7 mouse cellular contexts compared by ENCODE assay signal in genomic region chr19:57411375-57412196, GRCm38 (mm10). TPM values are rescaled to one million over a fixed set of nuclear protein-coding genes. Genes with fewer than 3 reads are reported as not detected.
DNase-seq lines count a peak whose midpoint lies in the region; ATAC-seq and TF ChIP-seq lines count a peak whose summit lies in the region.

No protein-coding gene starts in this region.

- no peak for TF ChIP-seq POLR2A in spleen, adult 2 months (IDR thresholded peaks at IDR 0.05; ENCODE audit: low read depth, low read length)

- peaks cover 19% of the 10 kb centered on the region for H3K4me1 ChIP-seq in embryonic facial prominence, embryonic 14.5 days (ENCODE audit: control insufficient read depth, insufficient read depth, low read length)
- peaks cover 20% of the 10 kb centered on the region for H3K4me1 ChIP-seq in heart, embryonic 13.5 days
- H3K4me1 ChIP-seq in kidney, embryonic 14.5 days (ENCODE audit: control insufficient read depth, insufficient read depth, low read length) = peaks cover 21% of the 10 kb centered on the region
- H3K4me1 ChIP-seq in limb, embryonic 15.5 days = peaks cover 17% of the 10 kb centered on the region
- peaks cover 10% of the 10 kb centered on the region for H3K4me1 ChIP-seq in midbrain, embryonic 15.5 days
- H3K4me1 ChIP-seq in spleen, adult 2 months (ENCODE audit: control insufficient read depth, insufficient read depth, insufficient read length) = peaks cover 11% of the 10 kb centered on the region

- H3K9ac ChIP-seq in embryonic facial prominence, embryonic 14.5 days (ENCODE audit: low read depth, low read length) = peak overlapping the region; percentile 51
- peak overlapping the region; percentile 59 for H3K9ac ChIP-seq in heart, embryonic 13.5 days
- H3K9ac ChIP-seq in kidney, embryonic 14.5 days (ENCODE audit: low read depth, low read length) = peak overlapping the region; percentile 44; the same call in 1 of the 2 replicates
- H3K9ac ChIP-seq in limb, embryonic 15.5 days = no peak overlapping the region
- H3K9ac ChIP-seq in midbrain, embryonic 15.5 days = no peak overlapping the region

- H3K9me3 ChIP-seq in embryonic facial prominence, embryonic 14.5 days (ENCODE audit: control insufficient read depth, low read length) = no peaks in the 10 kb centered on the region
- no peaks in the 10 kb centered on the region for H3K9me3 ChIP-seq in heart, embryonic 13.5 days
- H3K9me3 ChIP-seq in kidney, embryonic 14.5 days (ENCODE audit: control insufficient read depth, low read length) = no peaks in the 10 kb centered on the region
- H3K9me3 ChIP-seq in limb, embryonic 15.5 days = no peaks in the 10 kb centered on the region
- no peaks in the 10 kb centered on the region for H3K9me3 ChIP-seq in midbrain, embryonic 15.5 days

- H3K4me3 ChIP-seq in embryonic facial prominence, embryonic 14.5 days (ENCODE audit: low read depth, low read length) = peak overlapping the region; percentile 14; the same call in 1 of the 2 replicates
- H3K4me3 ChIP-seq in heart, embryonic 13.5 days = peak overlapping the region; percentile 34
- H3K4me3 ChIP-seq in kidney, embryonic 14.5 days (ENCODE audit: low read length) = peak overlapping the region; percentile 14; the same call in 1 of the 2 replicates
- H3K4me3 ChIP-seq in limb, embryonic 15.5 days = peak overlapping the region; percentile 16
- no peak overlapping the region for H3K4me3 ChIP-seq in midbrain, embryonic 15.5 days
- H3K4me3 ChIP-seq in spleen, adult 2 months (ENCODE audit: extremely low read depth, insufficient read depth, insufficient read length) = peak overlapping the region; percentile 39

- H3K4me2 ChIP-seq in embryonic facial prominence, embryonic 14.5 days (ENCODE audit: low read depth, low read length) = peak overlapping the region; percentile 53
- peak overlapping the region; percentile 65 for H3K4me2 ChIP-seq in heart, embryonic 13.5 days
- H3K4me2 ChIP-seq in kidney, embryonic 14.5 days (replicated peaks; ENCODE audit: low read depth, low read length) = peak overlapping the region; percentile 46
- H3K4me2 ChIP-seq in limb, embryonic 15.5 days = peak overlapping the region; percentile 42
- H3K4me2 ChIP-seq in midbrain, embryonic 15.5 days = peak overlapping the region; percentile 19

- H3K27me3 ChIP-seq in embryonic facial prominence, embryonic 14.5 days (replicated peaks; ENCODE audit: control insufficient read depth, insufficient read depth, low read length) = no peaks in the 10 kb centered on the region
- H3K27me3 ChIP-seq in heart, embryonic 13.5 days (replicated peaks) = peaks cover 9% of the 10 kb centered on the region; the same call in 1 of the 2 replicates
- no peaks in the 10 kb centered on the region for H3K27me3 ChIP-seq in kidney, embryonic 14.5 days (ENCODE audit: control insufficient read depth, insufficient read depth, low read length)
- no peaks in the 10 kb centered on the region for H3K27me3 ChIP-seq in limb, embryonic 15.5 days
- no peaks in the 10 kb centered on the region for H3K27me3 ChIP-seq in midbrain, embryonic 15.5 days (replicated peaks)
- H3K27me3 ChIP-seq in spleen, adult 2 months (ENCODE audit: control insufficient read depth, insufficient read depth, low read length) = no peaks in the 10 kb centered on the region

- peak overlapping the region; percentile 76 for H3K27ac ChIP-seq in embryonic facial prominence, embryonic 14.5 days (replicated peaks; ENCODE audit: low read depth, low read length)
- peak overlapping the region; percentile 54; the same call in 1 of the 2 replicates for H3K27ac ChIP-seq in heart, embryonic 13.5 days (replicated peaks)
- H3K27ac ChIP-seq in kidney, embryonic 14.5 days (ENCODE audit: low read depth, low read length) = peak overlapping the region; percentile 91
- peak overlapping the region; percentile 71 for H3K27ac ChIP-seq in limb, embryonic 15.5 days
- H3K27ac ChIP-seq in midbrain, embryonic 15.5 days = peak overlapping the region; percentile 28; the same call in 1 of the 2 replicates
- H3K27ac ChIP-seq in spleen, adult 2 months (ENCODE audit: insufficient read depth, low read length) = peak overlapping the region; percentile 52; the same call in 1 of the 2 replicates

- WGBS in embryonic facial prominence, embryonic 14.5 days = 22% methylated on average over 29 of the region's 29 CpGs
- WGBS in heart, embryonic 13.5 days = 28% methylated on average over 29 of the region's 29 CpGs
- WGBS in kidney, embryonic 14.5 days = 6% methylated on average over 29 of the region's 29 CpGs
- WGBS in limb, embryonic 15.5 days = 16% methylated on average over 29 of the region's 29 CpGs
- 39% methylated on average over 29 of the region's 29 CpGs for WGBS in midbrain, embryonic 15.5 days
- 8% methylated on average over 29 of the region's 29 CpGs for WGBS in spleen, adult 2 months

- no peak for TF ChIP-seq CTCF in spleen, adult 2 months (IDR thresholded peaks at IDR 0.05; ENCODE audit: extremely low read depth, insufficient read depth, insufficient read length, insufficient replicate concordance)

- H3K36me3 ChIP-seq in embryonic facial prominence, embryonic 14.5 days (ENCODE audit: control insufficient read depth, insufficient read depth, low read length) = no peaks in the 10 kb centered on the region
- no peaks in the 10 kb centered on the region for H3K36me3 ChIP-seq in heart, embryonic 13.5 days
- H3K36me3 ChIP-seq in kidney, embryonic 14.5 days (ENCODE audit: control insufficient read depth, insufficient read depth, low read length) = no peaks in the 10 kb centered on the region
- no peaks in the 10 kb centered on the region for H3K36me3 ChIP-seq in limb, embryonic 15.5 days
- no peaks in the 10 kb centered on the region for H3K36me3 ChIP-seq in midbrain, embryonic 15.5 days (replicated peaks)
- H3K36me3 ChIP-seq in spleen, adult 2 months (ENCODE audit: control insufficient read depth, insufficient read depth, low read length) = no peaks in the 10 kb centered on the region

- DNase-seq in brain, adult 2 months (ENCODE audit: low read depth, low spot score) = peak; percentile 87
- DNase-seq in embryonic facial prominence, embryonic 14.5 days (ENCODE audit: low spot score) = peak; percentile 87
- peak; percentile 18 to 39 for DNase-seq in spleen, adult 2 months (ENCODE audit: low read depth in 1 of 2, low spot score in 2 of 2)

- ATAC-seq in embryonic facial prominence, embryonic 14.5 days (ENCODE audit: low read depth) = peak; percentile 83
- no peak; the same call in 1 of the 2 replicates for ATAC-seq in heart, embryonic 13.5 days (ENCODE audit: extremely low read depth, insufficient number of reproducible peaks, low FRiP score, low TSS enrichment)
- peak; percentile 90 for ATAC-seq in kidney, embryonic 14.5 days (ENCODE audit: low FRiP score, low TSS enrichment)
- ATAC-seq in limb, embryonic 15.5 days (ENCODE audit: insufficient number of reproducible peaks, low FRiP score, low TSS enrichment, low read depth) = no peak
- peak; percentile 37; the same call in 1 of the 2 replicates for ATAC-seq in midbrain, embryonic 15.5 days (replicated peaks)

RNA-seq across cellular contexts. Expression of gene Trub1, which starts 41.1 kb away (rescaled TPM):
- polyA plus RNA-seq in embryonic facial prominence, embryonic 14.5 days (2014; fragmentation: Nextera tagmentation; extraction: Ambion mirVana) = 19.8 and 22.6 TPM in 2 replicates
- 11.0 and 12.4 TPM in 2 replicates for polyA plus RNA-seq in heart, embryonic 13.5 days (2015; fragmentation: Nextera tagmentation; extraction: Ambion mirVana)
- polyA plus RNA-seq in kidney, embryonic 14.5 days (2014; fragmentation: Nextera tagmentation; extraction: Ambion mirVana) = 23.4 and 33.9 TPM in 2 replicates
- polyA plus RNA-seq in limb, embryonic 15.5 days (2015; fragmentation: Nextera tagmentation; extraction: Ambion mirVana) = 24.0 and 24.7 TPM in 2 replicates
- polyA plus RNA-seq in midbrain, embryonic 15.5 days (2015; fragmentation: Nextera tagmentation; extraction: Ambion mirVana) = 15.9 and 16.7 TPM in 2 replicates
- 2.3 and 2.7 TPM in 2 replicates for polyA plus RNA-seq in spleen, adult 2 months (2012; rRNA removed)

RNA-seq across cellular contexts. Expression of gene Fam160b1, which starts 51.1 kb away (rescaled TPM):
- polyA plus RNA-seq in embryonic facial prominence, embryonic 14.5 days (2014; fragmentation: Nextera tagmentation; extraction: Ambion mirVana) = 18.4 and 20.0 TPM in 2 replicates
- 9.9 and 10.3 TPM in 2 replicates for polyA plus RNA-seq in heart, embryonic 13.5 days (2015; fragmentation: Nextera tagmentation; extraction: Ambion mirVana)
- 13.5 and 18.1 TPM in 2 replicates for polyA plus RNA-seq in kidney, embryonic 14.5 days (2014; fragmentation: Nextera tagmentation; extraction: Ambion mirVana)
- polyA plus RNA-seq in limb, embryonic 15.5 days (2015; fragmentation: Nextera tagmentation; extraction: Ambion mirVana) = 13.3 and 17.4 TPM in 2 replicates
- polyA plus RNA-seq in midbrain, embryonic 15.5 days (2015; fragmentation: Nextera tagmentation; extraction: Ambion mirVana) = 12.9 and 14.1 TPM in 2 replicates
- 7.9 and 8.8 TPM in 2 replicates for polyA plus RNA-seq in spleen, adult 2 months (2012; rRNA removed)

Comparison
In these comparisons a context has a peak if more than half of its experiments do, and no peak if none do; other contexts are left out.
1. DNase-seq: peak in every context shown above with its lines; median percentile 87 in brain, adult 2 months; 87 in embryonic facial prominence, embryonic 14.5 days; 28 in spleen, adult 2 months.
2. ATAC-seq: peak in embryonic facial prominence, embryonic 14.5 days (single experiment), kidney, embryonic 14.5 days (single experiment) and midbrain, embryonic 15.5 days (single experiment); none in heart, embryonic 13.5 days (single experiment) and limb, embryonic 15.5 days (single experiment).
3. H3K27ac ChIP-seq: peak in every context shown above with its lines; median percentile 91 in kidney, embryonic 14.5 days; 76 in embryonic facial prominence, embryonic 14.5 days; 71 in limb, embryonic 15.5 days; 54 in heart, embryonic 13.5 days; 52 in spleen, adult 2 months; 28 in midbrain, embryonic 15.5 days.
4. H3K9ac ChIP-seq: peak in embryonic facial prominence, embryonic 14.5 days (single experiment), heart, embryonic 13.5 days (single experiment) and kidney, embryonic 14.5 days (single experiment); none in limb, embryonic 15.5 days (single experiment) and midbrain, embryonic 15.5 days (single experiment).
5. Peak in every context shown above with its lines, with median percentiles within 50 percentile points of each other: H3K4me2 ChIP-seq.